Mouse (Mus musculus) kidney, postnatal 14 days (tissue): ENCODE measurements around the gene Dpep2nb.
A peak's percentile ranks its signal among the peaks of the same experiment; 100 is the strongest.

Source experiments
- DNase-seq: peaks from one replicate; pipeline ENCODE4 v3.0.0; 2022; ENCODE audit warnings: mixed read lengths

Dpep2nb gene

DNA sequence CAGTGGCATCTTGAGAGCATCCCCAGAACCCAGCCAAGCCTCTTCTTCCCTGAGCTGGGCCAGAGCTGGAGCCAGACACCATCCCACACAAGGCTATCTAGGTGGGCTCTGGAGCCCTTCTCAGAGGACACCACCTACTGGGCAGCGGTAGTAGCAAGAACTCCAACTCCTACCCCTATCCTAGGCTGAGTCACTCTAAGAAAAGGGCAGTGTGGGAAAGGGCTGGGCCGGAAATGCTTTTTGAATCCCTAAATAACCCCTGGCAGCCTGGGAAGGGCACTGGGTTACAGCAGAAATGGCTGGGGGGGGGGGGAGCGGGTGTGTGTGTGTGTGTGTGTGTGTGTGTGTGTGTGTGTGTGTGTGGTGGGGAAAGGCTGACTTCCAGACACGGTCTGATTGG, 48.0 kb downstream of the Dpep2nb start:
- peak; percentile 81 for DNase-seq

DNA sequence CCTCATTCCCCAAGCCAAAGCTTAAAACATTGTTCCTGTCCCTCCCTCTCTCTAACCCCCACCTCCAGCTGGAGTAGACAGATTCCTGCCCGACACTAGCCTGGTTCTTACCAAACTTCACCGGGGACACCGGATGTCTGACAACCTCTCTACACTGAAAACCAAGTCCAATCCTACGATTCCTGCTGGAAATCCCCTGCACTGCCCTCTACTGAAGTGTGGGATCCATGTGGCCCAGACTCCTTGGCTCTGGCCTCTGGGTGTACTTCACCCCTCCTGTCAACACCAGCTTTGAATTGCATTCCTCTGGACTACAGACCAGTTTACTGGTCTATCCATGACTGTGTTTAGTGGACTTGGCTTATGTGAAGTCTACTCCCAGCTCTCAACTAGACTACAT, 49.2 kb downstream of the Dpep2nb start:
- DNase-seq = no peak

DNA sequence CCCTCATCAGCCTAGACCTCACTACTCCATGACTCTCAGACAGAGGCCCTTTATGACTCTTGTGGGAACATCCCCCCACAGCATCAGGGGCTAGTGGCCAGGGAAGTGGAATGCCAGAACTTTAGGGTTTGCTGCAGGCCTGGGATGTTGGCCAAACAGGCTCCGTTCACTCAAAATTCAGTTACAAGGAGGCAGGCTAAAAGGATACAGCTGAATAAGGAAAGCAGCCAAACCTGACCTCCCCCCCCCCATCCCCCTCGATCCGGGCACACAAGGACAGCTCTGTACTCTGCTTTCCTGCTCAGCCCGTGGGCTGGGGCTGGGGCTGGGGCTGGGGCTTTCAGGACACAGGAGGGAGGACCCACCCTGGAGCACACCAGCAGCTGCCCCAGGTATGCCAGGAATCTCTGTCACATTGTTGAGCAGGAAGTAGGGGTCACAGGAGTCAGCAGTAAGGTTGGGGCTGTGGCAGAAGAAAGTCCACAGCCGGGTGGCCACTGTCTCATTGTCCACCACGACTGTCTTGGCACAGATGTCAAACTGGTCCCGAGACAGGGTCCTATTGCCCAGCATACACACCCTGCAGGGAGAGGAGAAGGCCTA, 54.6 kb downstream of the Dpep2nb start:
- peak; percentile 72 for DNase-seq

DNA sequence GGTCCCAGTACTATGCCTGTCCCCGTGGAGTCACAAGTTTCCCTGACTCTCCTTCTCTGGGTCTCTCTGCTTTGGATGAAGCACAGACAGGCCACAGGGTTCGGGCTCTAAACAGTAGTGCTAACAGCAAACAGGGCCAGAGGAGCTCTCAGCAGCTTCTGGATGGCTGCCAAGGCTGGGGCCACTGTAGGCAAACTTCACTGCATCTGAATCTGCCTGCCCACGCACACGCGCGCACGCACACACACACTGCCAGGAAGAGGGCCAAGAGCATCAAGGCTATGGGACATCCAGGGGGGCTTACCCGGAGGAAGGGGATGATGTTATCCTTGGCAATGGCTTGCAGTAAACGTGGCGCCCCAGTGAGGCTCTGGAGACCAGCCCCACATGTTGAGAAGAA, 56.4 kb downstream of the Dpep2nb start:
- DNase-seq = peak; percentile 72
